Mouse (Mus musculus): ENCODE data around the gene Coro1a.
A peak's percentile ranks its signal among the peaks of the same experiment; 100 is the strongest.
"Not testable (repeated sequence)": the region's sequence is repeated elsewhere in the genome, so short reads cannot be mapped to it uniquely, and the experiment has no call there.

Gene Coro1a

DNA sequence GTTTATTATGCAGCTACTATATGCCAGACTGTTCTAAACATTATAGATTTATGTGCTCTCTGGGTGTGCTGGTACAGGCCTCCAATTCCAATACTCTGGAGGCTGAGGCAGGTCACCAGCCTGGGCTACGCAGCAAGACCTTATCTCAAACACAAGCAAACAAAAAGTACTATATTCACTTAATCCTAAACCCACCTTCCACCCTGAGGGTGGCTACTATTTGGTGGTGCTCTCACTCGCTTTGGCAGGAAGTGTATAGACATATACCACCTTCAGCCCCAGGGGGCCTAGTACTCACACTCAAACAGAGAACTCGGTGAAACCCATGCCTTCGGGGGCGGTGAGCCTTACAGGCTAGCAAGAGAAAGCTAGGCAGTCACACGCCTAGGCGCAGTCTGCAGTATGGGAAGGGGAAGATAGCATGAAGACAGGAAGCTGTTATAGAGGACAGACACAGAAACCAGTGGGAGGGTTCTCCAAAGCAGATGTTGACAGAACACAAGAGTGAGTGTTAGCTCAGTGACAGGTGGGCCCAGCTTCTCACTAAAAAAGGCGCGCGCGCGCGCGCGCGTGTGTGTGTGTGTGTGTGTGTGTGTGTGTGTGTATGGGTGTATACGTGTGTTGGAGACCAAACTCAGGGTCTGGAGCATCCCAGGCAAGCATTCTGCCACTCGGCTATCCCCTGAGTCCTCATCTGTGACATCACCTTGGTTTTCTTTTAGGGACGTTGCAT lies at the start of gene Coro1a:
Coro1a (minus strand) TSS at position 346 of the 733 bp plus-strand sequence.
- DNase-seq (ENCODE audit: low spot score) = no peak

DNA sequence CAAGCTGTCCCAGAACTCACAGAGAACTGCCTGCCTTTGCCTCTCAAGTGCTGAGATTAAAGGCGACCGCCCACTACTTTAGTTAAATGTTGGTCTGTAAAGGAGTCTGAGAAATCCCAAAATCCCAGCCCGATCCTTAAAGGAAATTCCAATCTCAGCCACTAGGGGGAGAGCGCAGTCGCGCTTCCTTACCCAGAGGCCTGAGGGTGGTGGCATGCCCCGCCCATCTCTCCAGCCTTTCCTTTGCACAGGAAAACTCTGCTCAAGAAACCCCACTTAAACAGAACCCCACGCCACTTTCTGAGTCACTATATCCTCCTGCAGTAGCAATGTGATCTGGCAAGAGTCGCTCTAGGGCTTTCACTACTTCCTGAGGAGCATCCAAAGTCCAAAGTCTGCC lies 47.3 kb upstream of the Coro1a start:
- DNase-seq (ENCODE audit: low spot score) = peak; percentile 82

DNA sequence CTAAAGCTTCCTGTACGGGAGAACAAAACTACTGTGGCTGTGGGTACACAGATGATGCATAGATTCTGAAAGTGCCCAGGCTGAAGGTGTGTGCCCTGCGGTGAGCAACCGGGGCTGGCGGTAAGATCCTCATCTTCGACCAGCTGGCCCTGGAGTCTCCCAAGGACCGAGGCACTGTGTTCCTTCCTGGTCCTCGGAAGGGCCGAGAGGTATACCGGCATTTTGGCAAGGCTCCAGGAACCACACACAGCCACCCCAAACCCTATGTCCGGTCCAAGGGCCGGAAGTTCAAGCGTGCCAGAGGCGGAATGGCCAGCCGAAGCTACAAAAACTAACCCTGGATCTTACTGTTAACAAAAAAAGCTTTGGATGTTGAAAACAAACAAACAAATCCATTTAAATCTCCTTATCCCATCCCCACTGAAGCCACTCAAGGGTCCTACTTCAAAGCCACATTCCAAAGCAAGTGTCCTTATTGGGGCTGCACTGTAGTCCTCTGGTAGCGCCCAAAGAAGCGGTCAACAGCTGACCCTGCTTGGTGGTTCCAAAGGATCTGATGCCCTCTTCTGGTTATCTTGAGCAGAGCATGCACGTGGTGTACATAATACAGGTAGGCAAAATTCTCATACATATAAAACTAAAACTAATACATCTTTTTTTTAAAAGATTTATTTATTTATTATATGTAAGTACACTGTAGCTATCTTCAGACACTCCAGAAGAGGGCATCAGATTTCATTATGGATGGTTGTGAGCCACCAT lies 42.2 kb upstream of the Coro1a start:
- DNase-seq (ENCODE audit: low spot score) = no peak

DNA sequence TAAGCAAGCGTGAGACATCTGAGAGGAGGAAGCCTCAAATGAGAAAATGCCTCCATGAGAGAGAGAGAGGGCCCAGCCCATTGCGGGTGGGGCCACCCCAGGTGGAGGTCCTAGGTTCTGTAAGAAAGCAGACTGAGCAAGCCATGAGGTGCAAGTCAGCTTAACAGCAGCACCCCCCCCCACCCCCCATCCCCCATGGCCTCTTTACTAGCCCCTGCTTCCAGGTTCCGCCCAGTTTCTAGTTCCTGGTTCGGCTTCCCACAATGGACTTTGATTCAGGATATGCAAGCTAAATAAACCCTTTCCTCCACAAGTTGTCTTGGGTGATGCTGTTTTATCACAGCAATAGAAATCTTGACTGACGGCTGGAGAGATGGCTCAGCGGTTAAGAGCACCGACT lies 41.2 kb upstream of the Coro1a start:
- DNase-seq (ENCODE audit: low spot score) = no peak

DNA sequence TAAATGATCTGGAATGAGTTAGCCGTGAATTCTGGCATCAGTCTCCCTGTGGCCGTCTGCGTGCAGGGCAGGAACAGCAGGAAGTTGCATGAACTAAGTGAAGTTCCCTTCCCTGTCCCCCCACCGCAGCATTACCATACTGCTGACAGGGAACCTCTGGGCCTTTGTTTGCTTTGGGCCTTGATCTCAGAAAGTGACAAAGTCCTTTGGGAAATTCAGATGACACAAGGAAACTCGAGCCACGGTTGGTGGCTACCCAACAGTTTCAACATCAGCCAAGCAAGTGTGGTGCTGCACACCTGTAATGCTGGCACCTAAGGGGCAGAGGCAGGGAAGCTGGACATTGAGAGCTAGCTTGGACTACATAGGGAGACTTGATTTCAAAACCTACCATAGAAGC lies 39.2 kb upstream of the Coro1a start:
- DNase-seq (ENCODE audit: low spot score) = no peak

DNA sequence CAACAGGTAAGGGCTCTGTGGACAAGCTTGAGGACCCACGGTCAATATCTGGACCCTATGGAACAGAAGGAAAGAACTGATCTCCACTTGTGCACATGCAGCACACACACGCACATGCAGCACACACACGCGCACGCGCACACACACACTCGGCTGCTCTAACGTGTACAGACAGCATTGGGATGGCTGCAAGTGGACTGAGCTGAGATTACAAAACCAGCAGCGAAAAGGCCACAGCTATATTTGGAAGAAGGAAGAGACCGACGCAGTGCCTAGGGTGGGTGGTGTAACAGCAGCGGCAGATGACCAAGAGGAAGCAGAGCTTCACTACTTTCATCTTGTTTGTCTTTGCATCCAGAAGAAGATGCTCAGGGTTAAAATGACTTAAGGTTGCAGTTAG lies 38.5 kb upstream of the Coro1a start:
- no peak for DNase-seq (ENCODE audit: low spot score)

DNA sequence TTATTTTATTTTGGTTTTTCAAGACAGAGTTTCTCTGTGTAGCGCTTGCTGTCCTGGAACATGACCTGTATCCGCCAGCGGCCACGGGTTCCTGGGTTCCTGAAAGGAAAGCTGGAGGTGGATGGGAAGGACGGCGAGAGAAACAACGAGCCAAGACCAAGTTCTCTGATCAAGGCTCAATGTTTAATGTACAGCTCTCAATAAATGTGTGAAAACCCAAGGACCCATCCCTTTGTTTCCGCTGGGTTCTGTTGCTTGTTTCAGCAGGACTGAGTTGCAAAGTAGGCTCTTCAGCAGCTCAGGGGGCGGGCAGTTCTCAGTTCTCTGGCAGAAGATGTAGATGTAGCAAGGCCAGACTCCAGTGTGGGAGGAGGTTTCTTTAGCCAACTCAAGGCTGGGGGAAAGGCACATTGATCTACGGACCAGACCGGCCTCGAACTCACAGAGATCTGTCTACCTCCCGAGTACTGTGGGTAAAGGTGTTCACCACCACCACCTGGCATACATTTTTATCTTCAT lies 34.4 kb upstream of the Coro1a start:
- DNase-seq (ENCODE audit: low spot score) = no peak

DNA sequence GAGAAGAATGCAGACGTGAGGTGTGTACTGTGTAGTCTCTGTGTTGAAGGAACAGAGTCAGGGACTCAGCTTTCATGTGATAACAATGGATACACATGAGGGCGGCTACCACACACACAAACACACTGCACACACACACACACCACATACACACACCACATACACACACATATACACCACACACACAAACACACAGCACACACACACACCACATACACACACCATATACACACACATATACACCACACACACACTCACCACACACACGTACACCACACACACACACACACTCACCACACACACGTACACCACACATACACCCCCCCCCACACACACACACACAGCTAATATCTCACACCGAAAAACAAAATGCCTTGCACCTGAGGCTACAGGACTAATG lies 33.9 kb upstream of the Coro1a start:
- no peak for DNase-seq (ENCODE audit: low spot score)

DNA sequence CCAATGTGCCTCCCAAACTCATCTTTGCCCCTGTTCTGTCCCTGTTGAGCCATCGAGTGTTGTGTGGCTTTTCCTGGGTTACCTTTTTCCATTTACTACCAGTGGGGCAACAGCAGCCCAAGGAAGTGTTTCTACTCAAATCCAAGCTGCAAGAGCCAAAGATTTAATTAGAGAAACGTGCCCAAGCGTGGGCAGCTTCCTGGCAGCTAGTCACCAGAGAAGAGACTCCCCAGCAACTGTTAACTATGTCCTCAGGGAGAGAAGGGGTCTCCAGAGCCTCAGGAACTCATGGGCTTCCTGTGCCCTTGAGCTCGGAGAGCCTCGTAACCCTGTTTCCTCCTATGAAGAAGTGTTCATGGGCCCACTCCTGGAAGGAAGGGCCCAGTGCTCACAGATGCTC lies 33.4 kb upstream of the Coro1a start:
- no peak for DNase-seq (ENCODE audit: low spot score)

DNA sequence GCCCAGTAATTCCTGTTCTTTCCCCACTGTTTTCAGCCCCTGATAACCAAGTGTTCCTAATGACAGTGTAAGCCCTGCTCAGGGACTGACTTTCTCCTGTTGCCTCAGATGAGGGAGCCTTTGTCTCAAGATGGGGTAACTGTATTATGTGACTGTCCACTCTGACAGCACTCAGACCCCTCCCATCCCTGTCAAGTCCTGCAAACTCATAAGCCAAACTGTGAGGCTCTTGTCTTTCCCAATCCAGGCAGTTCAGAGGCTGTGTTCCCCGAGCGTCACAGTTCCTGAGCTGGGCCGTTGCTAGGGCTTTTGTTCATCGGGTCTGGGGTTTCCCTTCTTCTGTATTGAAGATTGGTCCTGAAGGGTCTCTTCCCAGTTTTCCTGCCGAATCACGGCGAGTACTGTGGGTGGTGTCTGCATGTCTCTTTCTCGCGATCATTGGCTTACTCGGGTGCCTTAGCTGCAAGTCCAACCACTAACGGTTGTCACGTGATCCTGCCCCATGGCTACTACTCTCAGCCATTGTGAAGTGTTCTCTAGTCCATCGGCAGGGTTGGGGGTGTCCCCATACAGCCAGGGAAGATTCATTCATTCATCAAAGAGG lies 32.6 kb upstream of the Coro1a start:
- DNase-seq (ENCODE audit: low spot score) = no peak

DNA sequence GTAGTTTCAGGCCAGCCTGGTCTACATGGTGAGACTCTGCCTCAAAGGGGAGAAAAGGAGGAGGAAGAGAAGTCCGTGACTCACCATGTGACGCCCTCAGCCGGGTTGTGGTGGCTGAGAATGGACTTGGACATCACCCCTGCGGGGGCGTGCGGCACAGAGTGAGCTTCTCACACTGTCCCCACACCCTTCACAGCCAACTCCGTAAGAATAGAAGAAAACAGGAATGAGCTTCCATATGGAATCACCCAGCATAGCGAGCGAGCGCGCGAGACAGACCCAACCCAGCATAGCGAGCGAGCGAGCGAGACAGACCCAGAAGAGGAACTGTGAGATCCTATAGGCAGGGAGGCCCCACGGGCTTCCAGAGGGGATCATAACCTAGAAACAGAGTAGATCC lies 32.0 kb upstream of the Coro1a start:
- no peak for DNase-seq (ENCODE audit: low spot score)

DNA sequence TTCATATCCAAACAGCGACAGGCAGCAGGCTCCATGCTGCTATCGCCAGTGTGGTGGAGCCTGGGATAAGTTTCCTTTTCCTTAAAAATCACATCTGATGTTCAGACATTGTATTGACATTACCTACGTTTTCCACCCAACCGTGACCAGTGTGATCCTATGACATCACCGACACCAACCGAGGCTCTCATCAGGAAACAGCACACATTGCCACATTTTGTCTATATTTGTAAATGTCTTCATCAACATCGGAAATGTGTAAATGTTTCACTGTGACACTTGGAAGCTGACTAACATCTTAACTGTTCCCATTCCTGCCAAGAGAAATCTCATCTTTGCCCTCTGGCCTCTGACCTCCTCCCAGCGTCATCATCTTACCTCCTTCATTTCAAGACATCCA lies 28.5 kb upstream of the Coro1a start:
- no peak for DNase-seq (ENCODE audit: low spot score)

DNA sequence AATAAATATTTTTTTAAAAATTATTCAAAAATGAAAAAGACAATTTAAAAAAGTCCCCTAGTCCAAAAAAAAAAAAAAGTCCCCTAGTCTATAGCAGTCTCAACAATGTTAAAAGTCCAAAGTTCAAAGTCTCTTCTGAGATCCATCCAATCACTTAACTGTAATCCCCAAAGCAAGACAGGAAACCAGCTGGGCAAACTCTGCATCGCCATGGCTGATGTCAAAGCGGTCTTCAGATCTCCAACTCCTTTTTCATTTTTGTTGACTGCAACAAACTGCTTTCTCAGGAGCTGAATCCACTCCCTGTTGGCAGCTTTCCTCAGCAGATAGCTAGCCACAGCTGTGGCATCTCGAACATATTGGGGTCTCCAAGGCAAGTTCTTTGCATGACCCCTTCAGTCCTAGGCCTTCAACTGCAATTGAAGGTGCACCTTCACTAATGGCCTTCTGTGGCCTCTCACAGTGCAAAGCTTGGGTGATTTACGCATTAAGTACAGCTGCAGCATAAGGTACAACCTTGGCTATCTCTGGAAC lies 22.7 kb upstream of the Coro1a start:
- DNase-seq (ENCODE audit: low spot score) = not testable (repeated sequence)

DNA sequence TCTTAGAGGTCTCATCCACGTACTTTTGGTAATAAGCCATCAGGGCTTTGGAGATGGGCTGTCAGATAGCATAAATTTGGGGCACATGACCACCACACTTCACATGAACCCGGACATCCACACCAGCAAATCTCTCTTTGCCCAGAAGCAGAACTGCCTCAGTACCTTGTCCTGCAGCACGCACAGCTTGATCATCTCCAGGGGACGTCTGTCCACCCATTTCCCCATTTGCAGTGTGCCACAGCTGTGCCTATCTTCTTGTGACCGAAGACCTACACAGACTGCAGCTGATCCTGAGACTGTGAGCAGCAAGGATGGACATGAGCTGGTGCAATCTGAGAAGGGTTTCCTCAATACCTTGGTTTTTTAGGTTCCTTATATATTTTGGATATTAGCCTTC lies 18.1 kb upstream of the Coro1a start:
- no peak for DNase-seq (ENCODE audit: low spot score)

DNA sequence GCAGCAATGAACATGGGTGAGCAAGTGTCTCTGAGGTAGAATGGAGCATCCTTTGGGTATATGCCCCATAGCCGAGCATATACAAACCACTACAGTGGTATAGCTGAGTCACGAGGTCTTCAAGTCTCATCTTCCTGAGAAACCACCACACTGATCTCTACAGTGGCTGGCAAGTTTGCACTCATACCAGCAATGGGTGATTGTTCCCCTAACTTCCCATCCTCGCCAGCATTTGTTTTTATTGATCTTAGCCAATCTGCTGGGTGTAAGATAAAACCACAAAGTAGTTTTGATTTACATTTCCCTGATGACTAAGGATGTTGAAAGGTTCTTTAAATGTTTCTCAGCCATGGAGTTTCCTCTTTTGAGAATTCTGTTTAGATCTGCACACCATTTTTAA lies 17.5 kb upstream of the Coro1a start:
- no peak for DNase-seq (ENCODE audit: low spot score)

DNA sequence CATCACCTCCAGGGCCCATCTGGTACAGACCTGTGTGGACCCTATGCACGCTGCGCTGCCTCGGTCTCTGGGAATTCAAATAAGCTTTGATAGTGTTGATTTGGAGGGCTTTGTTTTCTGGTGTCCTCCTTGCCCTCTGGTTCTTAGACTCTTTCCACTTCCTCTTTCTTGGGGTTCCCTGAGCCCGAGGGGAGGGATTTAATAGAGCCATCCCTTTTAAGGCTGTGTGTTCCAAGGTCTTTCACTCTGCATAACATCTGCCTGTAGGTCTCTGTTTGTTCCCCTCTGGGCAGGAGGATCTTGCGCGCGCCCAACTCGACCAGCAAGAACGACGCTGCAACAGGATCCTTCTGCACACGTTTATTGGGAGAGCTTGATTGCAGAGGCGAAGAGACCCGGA lies 14.0 kb upstream of the Coro1a start:
- no peak for DNase-seq (ENCODE audit: low spot score)

DNA sequence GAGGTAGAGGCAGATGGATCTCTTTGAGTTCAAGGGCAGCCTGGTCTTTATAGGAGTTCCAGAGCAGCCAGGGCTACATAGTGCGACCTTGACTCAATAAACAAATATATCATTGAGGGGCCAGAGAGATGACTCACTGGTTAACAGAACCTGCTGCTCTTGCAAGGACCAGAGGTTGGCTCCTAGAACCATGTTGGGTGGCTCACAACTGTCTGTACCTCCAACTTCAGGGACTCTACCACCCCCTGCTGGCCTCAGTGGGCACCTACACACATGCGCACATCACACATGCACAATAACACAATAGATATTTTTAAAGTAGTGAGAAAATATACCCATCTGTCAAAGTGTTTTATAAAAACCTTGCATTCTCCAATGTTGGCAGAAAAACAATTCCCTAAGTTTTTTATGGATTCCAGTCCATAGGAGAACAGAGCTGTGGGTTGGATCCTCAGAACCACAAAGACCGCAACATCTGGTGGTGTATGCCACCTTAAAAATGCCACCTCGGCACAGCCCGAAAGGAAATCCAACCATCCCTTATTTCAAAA lies 11.3 kb upstream of the Coro1a start:
- DNase-seq (ENCODE audit: low spot score) = no peak

DNA sequence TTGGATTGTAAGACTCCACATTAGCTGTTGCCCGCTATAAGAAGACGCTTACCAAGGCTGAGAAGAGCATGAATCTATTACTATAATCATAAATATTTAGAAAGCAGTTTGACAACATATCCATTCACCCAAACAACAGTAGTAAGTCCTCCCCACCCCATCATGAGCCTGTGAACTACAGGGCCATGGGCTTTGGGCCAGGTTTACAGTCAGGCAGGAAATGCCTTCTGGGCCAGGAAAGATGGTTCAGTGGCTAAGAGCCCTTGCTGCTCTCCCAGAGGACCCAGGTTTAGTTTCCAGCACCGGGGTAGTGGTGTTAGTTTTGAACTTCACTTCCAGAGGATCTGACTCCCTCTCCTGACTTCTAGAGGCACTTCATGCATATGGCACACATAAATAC lies 10.0 kb upstream of the Coro1a start:
- no peak for DNase-seq (ENCODE audit: low spot score)

DNA sequence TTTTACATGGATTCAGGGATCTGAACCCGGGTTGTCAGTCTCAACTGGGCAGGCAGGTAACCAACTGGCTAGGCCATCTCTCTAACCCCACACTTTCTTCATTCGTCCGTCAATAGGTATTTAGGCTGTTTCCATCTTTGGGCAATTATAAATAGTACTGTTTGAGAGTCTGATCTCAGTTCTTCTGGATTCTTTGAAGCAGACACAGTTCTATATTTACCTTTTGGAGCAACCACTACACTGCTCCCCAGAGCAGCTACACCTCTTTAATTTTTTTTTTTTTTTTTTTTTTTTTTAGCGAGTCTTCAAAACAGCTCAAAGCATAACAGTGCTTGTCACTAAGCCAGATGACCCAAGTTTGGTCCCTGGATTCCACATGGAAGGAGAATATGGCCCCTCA lies 8.1 kb upstream of the Coro1a start:
- no peak for DNase-seq (ENCODE audit: low spot score)

DNA sequence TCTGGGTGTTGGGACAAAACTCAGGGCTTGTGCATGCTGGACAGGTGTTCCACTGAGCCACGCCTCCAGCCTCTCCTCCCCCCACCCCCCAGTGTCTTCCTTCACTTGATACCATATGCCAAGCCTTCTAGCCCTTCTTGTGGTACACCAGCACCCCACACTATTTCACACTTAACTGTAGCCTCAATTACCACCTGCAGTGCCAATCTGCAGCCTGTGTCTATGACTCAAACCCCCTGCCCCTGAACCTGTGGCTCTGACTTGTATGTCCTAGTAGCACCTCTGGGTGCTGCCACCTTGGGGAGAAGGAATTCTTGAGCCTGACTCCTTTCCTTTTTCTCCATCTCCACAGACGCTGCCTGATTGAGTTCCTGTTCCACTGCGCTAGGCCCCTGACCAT lies 4.3 kb upstream of the Coro1a start:
- no peak for DNase-seq (ENCODE audit: low spot score)

DNA sequence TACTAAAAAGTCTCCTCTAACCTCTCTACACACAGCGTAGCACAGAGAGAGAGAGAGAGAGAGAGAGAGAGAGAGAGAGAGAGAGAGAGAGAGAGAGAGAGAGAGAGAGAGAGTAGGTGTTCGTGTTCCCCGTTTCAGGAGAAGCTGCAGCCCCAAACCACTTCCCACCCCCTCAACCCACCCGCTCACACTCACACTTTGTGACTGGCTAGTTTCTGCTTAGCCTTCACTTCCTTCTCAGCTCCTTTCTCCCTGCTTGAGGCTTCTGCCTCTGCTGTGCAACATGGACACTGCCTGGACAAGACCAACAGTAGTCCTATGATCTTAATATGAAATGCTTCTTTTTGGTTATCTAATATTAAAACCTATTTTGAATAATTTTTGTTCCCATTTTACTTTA lies 2.7 kb upstream of the Coro1a start:
- no peak for DNase-seq (ENCODE audit: low spot score)

DNA sequence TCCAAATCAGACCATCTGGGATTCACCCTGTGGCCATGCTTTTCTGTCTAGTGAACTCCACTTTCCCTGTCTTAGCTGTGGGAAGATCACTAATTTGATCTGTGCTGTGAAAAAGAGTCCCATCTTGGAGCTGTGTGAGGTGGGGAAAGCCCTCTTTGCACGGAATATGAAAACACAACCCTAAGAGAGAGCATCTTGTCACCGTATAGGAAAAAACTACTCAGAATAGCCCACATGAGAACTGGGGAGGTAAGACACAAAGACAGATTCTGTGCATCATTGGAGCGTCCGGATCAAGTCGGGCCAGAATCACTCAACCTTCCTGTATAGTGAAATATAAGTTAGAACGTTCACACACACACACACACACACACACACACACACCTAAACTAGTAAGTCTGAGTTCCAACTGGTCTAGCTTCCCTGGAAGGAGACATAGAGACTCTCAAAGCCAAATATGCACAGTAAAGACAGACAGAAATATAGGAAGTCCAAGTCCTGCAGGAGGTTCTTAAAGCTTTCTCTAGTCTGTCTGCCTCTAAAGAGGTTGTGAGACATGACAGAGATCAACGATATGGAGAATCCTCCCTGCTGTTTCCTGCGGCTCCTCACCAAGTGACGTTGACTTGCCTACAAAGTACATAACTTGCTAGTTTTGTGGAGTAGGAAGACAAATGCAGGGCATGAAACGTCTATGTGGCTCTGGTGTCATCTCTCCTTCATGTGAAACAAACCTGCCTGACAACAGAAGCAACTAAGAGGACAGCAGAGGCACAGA lies 777 bp upstream of the Coro1a start:
- no peak for DNase-seq (ENCODE audit: low spot score)
